Mouse (Mus musculus) adrenal gland, postnatal 14 days (tissue): ENCODE data around the gene Ly6g6f. TPM values are rescaled to one million over a fixed set of nuclear protein-coding genes. Genes with fewer than 3 reads are reported as not detected.
A peak's percentile ranks its signal among the peaks of the same experiment; 100 is the strongest.
"Not testable (repeated sequence)": the region's sequence is repeated elsewhere in the genome, so short reads cannot be mapped to it uniquely, and the experiment has no call there.

ENCODE experiments used
- DNase-seq: peaks from one replicate; pipeline ENCODE4 v3.0.0; 2021; ENCODE audit warnings: mixed read lengths
- total RNA-seq: library from RNA; stranded (reverse); gene quantifications from 2 replicates; pipeline ENCODE4 v1.2.3, GENCODE M21; 2021

Ly6g6f gene
- total RNA-seq, 1 experiment from 2014 or later: not detected

GRCm38 (mm10) chr17:35051156-35052086 is 34.0 kb downstream of the Ly6g6f start:
- DNase-seq: peak; percentile 86

- DNase-seq: peak; percentile 89
These were observed 35.2 kb downstream of the Ly6g6f start for GRCm38 (mm10) chr17:35050126-35050750.

GRCm38 (mm10) chr17:35049561-35050016 is 35.8 kb downstream of the Ly6g6f start, which contains the start of gene Clic1:
TSS of gene Clic1 (plus strand) at chr17:35049966.
- DNase-seq: peak; percentile 78

- no peak for DNase-seq
These were observed 36.4 kb downstream of the Ly6g6f start for GRCm38 (mm10) chr17:35048932-35049440.

- DNase-seq: peak; percentile 23
These were observed 37.1 kb downstream of the Ly6g6f start for GRCm38 (mm10) chr17:35048149-35048931.

DNA sequence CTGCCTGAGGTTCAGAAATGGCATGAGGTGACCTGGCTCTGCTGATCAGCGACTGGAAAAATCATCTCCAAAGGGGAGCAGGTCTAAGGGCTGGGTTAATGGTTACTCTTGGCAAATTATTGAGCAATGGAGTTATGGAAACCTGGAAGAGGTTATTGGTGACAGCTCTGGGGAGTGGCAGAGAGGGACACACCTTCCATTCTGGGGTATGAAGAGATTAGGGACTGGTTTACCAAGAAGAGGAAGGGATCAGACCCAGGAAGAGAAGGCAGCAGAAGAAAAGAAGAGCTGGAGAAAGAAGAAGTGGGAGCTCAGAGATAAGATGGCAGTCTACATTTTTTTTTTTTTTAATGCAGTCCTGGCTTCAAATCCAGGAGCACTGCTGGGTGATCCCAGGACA is 37.7 kb downstream of the Ly6g6f start:
- DNase-seq: peak; percentile 2

DNA sequence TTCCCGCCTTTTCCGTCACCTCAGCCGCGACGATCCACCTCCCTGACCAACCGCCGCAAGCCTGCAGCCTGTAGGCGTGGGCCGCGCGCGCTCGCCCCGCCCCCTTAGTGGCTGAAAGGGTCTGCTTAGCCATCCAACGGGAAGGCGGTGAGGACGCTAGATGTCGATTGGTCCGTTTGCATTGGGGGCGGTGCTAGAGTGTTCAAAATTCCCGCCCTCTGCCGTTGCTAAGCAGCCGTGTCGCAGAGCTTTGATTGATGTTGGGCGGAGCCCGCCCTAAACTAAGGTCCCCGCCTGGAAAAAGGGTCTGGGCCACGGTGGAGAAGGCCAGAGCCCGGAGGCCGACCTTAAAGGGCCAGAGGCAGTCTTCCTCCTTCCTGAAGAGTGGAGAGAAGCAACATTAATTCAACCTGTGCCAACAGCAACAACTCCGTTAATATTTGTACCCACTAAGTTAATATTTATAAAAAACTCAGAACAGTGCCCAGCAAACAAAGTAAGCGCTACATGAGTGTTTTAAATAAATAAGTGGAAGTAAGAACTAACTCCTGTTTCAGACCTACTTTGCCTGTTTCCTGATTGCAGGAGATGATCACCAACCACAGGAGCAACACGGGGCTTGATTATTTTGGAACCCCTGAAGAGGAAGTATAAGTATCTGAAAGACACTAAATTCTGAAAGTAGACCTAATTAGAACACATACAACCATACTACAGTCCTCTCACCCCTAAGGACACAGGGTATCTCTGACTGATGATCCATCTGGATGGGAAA is 38.5 kb downstream of the Ly6g6f start, which contains the start of gene Msh5:
Msh5 (minus strand) TSS at position 65 of the 775 bp plus-strand sequence.
- peak; percentile 98 for DNase-seq

- DNase-seq: peak; percentile 3
These were observed 39.4 kb downstream of the Ly6g6f start for GRCm38 (mm10) chr17:35045807-35046680.

DNA sequence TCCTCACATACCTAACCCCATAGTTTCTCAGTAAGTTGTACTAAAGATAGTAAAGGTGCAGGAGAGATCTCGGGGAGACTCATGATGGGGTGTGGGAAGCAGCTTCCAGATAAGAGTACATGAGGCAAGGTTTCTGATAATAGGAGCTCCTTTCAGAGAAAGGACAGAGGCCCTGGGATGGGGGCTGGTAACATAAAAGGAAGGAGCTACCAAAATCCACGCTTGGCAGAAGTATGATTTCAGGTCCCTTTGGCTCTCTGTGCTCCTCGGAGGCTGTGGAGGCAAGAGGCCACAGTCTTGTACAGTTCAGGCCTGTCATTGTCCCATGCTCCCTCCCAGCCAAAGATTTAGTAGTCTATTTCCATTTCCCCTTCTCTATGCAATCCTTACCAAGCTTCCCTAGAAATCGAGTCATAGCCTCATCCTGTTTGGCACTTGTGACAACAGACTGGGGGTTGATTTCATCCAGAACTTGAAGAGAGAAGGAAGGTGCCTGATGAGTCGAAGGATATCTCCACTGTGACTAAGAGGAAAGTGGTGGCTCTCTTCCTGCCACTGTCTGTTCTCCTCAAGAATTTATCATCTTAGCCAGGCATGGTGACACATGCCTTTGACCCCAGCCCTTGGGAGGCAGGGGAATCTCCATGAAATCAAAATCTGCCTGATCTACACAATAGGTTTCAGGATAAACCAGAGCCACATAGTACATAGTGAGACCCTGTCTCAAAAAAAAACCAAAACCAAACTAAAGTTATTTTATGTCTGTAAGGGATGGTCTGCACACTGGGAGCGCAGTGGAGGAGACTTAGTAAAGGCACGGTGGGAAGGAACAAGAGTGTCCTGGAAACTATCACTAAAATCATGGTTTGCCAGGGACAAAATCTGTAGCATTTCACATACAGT is 40.3 kb downstream of the Ly6g6f start:
- peak; percentile 7 for DNase-seq

DNA sequence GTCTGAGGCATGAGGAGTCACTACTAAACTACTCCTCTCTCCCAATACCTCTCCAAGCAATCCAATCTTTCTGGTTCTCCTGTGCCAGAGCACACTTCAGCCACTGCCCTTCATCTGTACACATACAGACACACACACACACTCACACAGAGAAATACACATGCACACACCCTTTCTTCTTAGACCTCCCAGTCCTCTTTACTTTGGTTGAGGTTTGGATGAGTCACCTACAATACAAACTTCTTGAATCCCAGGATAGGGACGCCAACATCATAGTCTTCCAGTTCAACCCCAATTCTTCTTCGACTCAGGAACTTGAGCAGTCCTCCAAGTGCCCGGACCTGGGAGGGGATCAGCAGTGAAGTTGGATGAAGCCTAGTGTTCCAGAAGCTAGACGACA is 41.6 kb downstream of the Ly6g6f start:
- no peak for DNase-seq

DNA sequence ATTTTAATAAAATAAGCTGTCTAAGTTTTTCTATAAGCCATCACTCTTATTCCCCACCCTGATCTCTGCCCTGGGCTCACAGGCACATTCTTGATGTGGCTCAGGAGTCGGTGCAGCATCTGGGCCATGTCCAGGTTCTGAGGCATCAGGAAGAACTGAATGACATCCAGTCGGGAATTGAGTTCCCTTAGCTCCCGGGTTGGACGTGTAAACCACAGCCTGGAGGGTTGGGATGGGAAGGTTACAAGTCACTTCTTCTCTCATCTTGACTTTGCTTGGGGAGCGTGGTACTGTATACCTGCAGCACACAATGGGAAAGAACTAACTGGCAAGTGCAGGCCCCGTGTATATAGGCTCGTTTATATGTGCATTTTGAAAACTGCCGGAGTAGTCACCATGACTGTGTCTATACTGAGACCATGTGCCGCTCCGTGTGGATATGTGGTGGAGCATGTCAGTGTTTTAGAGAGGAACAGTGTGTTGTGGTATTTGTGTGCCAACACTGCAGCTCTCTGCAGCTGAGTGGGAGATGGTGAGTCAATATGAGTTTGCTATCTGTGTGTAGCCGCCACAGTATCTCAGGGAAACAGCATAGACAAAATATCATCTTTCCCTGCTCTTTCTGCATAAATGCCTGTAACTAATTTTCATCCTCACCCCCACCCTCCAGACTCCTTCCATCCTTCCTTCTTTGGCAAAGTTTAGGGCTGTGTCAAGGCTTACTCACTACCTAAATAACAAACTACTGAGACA is 46.1 kb downstream of the Ly6g6f start:
- DNase-seq: no peak

DNA sequence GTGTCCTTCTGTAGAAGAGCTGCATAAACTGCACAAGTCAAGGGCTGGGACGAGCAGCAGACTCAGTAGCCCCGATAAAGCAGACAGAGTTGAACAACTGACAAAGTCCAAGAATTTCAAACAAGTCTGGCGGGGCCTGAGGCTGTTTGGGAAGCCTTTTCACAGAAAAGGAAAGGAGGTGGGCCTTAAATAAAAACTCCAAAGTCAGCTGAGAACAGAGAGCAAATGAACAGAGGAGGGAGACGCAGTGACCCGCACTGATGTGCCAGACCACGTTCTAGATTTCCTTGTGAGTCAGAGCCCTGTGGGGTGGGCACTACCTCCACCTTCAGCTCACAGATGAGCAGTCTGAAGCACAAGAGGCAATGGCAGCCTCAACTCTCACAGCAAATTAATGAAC is 50.5 kb downstream of the Ly6g6f start:
- peak; percentile 3 for DNase-seq

DNA sequence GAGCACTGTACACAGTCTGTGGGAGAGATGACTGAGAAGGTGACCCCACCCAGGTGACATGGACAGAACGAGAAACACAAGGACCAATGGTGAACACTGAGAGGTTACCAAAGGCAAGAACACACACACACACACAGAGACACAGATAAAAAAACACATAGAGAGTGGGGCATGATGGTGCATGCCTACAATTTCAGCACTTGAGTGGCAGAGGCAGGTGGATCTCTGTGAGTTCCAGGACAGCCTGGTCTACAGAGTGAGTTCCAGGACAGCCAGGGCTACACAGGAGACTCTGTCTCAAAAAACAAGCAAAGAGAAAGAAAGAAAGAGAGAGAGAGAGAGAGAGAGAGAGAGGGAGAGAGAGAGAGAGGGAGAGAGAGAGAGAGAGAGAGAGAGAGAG is 51.7 kb downstream of the Ly6g6f start:
- DNase-seq: not testable (repeated sequence)

GRCm38 (mm10) chr17:35032323-35032870 is 53.0 kb downstream of the Ly6g6f start:
- DNase-seq: no peak

DNA sequence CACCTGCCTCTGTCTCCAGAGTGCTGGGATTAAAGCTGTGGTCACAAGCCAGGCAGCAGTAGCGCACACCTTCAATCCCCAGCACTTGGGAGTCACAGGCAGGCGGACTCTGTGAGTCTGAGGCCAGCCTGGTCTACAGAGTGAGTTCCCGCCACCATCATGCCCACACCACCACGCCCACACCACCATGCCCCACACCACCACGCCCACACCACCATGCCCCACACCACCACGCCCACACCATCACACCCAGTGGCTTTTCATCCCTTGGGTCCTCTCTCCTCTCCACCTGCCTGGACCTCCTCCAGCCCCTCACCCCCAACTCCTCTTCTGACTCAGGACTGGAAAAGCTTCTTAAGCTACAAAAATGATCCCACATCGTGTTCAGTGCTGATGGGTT is 53.5 kb downstream of the Ly6g6f start:
- DNase-seq: peak; percentile 3

- DNase-seq: peak; percentile 2
These were observed 54.1 kb downstream of the Ly6g6f start for GRCm38 (mm10) chr17:35031272-35031671.
